Mouse (Mus musculus) limb, embryonic 14.5 days (tissue): ENCODE measurements around the gene Boc. TPM values are rescaled to one million over a fixed set of nuclear protein-coding genes. Genes with fewer than 3 reads are reported as not detected.

Experiments used
- ATAC-seq: fragments of 200-750 bp; cut with Nextera tagmentation; 2 replicates; pipeline ENCODE4 v1.8.0; 2017; ENCODE audit warnings: low read depth, moderate number of reproducible peaks, moderate TSS enrichment; ENCODE audit not compliant: low FRiP score
- DNase-seq: peaks from one replicate; pipeline ENCODE4 v3.0.0-alpha.2; 2015; ENCODE audit warnings: low spot score
- H3K27ac ChIP-seq: fragments of 300-500 bp; sonication (generic); replicated peaks from 2 replicates; pipeline ENCODE4 v1.5.1; 2014; ENCODE audit warnings: low read depth, mild to moderate bottlenecking, low read length, moderate library complexity, mixed read lengths
- H3K27me3 ChIP-seq: fragments of 300-500 bp; sonication (generic); 2 replicates; pipeline ENCODE4 v1.6.1; 2014; ENCODE audit warnings: low read length, mixed read lengths; ENCODE audit not compliant: control insufficient read depth, insufficient read depth
- H3K36me3 ChIP-seq: fragments of 300-500 bp; sonication (generic); 2 replicates; pipeline ENCODE4 v1.6.1; 2014; ENCODE audit warnings: mild to moderate bottlenecking, low read length, moderate library complexity, mixed read lengths; ENCODE audit not compliant: control insufficient read depth, insufficient read depth
- H3K4me1 ChIP-seq: fragments of 300-500 bp; sonication (generic); 2 replicates; pipeline ENCODE4 v1.6.1; 2014; ENCODE audit warnings: antibody characterized with exemption, low read length, mixed read lengths; ENCODE audit not compliant: control insufficient read depth, insufficient read depth
- H3K4me2 ChIP-seq: fragments of 300-500 bp; sonication (generic); replicated peaks from 2 replicates; pipeline ENCODE4 v1.6.1; 2014; ENCODE audit warnings: low read depth, mild to moderate bottlenecking, low read length, moderate library complexity; ENCODE audit not compliant: severe bottlenecking
- H3K4me3 ChIP-seq: fragments of 300-500 bp; sonication (generic); replicated peaks from 2 replicates; pipeline ENCODE4 v1.5.1; 2014; ENCODE audit warnings: low read length
- H3K9ac ChIP-seq: fragments of 300-500 bp; sonication (generic); 2 replicates; pipeline ENCODE4 v1.6.1; 2014; ENCODE audit warnings: mild to moderate bottlenecking, low read depth, low read length, moderate library complexity; ENCODE audit not compliant: severe bottlenecking
- H3K9me3 ChIP-seq: fragments of 300-500 bp; sonication (generic); 2 replicates; pipeline ENCODE4 v1.6.1; 2016; ENCODE audit warnings: low read length; ENCODE audit not compliant: control insufficient read depth
- POLR2A ChIP-seq: fragments of 200-500 bp; IDR thresholded peaks from 2 replicates; pipeline ENCODE4 v1.8.0; 2012; ENCODE audit warnings: inconsistent platforms, mild to moderate bottlenecking, moderate library complexity, borderline replicate concordance; ENCODE audit not compliant: insufficient read depth, insufficient read length; ENCODE audit errors: extremely low read depth
- WGBS: fragments of 180-500 bp; shearing (Covaris S2); extraction: QIAGEN DNeasy Blood & Tissue Kit; methylation state at CpG from one replicate; pipeline ENCODE4 v1.1.7; 2014; 5-methylcytosine and 5-hydroxymethylcytosine counted together
- polyA plus RNA-seq, 2 experiments: library from polyadenylated mRNA; depleted of rRNA in 1 of 2; stranded (reverse) in 1 of 2; unstranded in 1 of 2; fragments of >200 nt; fragmentation: Nextera tagmentation in 1 of 2; extraction: Ambion mirVana in 1 of 2; gene quantifications; 2 replicates each; pipeline versions ENCODE4 v1.2.1 to v1.2.3; 2012 to 2014

Gene Boc
- polyA plus RNA-seq, 2 experiments, result 59.8 to 91.4 TPM

DNA sequence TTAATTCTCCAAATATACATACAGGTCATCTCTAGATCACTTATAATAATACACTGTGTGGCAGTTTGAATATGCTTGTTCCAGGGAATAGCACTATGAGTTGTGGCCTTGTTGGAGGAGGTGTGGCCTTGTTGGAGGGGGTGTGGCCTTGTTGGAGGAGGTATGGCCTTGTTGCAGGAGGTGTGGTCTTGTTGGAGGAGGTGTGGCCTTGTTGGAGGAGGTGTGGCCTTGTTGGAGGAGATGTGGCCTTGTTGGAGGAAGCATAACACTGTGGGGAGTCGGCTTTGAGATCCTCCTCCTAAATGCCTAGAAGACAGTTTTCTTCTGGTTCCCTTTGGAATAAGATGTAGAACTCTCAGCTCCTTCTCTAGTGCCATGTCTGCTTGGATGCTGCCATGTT lies 10.7 kb downstream of the Boc start:
- ATAC-seq (no peak), DNase-seq (no peak)
- peaks cover 41% of the 10 kb centered on the region for H3K36me3 ChIP-seq
- H3K4me2 ChIP-seq, result no peak overlapping the region
- H3K4me3 ChIP-seq, result no peak overlapping the region
- 100% methylated on average over 1 of the region's 1 CpGs for WGBS
- no peak overlapping the region for H3K9ac ChIP-seq
- peaks cover 80% of the 10 kb centered on the region for H3K4me1 ChIP-seq
- TF ChIP-seq POLR2A, result no peak
- no peaks in the 10 kb centered on the region for H3K9me3 ChIP-seq
- H3K27me3 ChIP-seq, result no peaks in the 10 kb centered on the region
- H3K27ac ChIP-seq, result no peak overlapping the region

DNA sequence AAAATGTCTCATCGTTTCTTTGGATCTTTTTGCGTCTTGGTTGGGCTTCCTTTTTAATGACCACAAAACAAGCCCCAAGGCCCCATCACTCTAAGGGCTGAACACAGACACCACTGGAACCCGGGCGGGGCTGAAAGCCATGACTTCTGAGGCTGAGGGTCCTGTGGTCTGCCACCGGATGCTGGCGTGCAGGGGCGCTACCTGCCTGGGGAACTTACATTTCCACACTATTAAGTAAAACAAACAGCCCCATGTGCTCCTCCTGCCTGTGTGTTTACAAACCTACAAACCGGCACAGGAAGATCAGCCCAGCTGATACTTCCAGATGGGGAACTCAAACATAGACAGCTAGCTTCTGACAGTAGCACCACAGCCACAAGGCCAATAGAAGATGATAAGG lies 11.9 kb downstream of the Boc start:
- no peak overlapping the region for H3K27ac ChIP-seq
- no peaks in the 10 kb centered on the region for H3K9me3 ChIP-seq
- H3K4me2 ChIP-seq, result no peak overlapping the region
- H3K4me3 ChIP-seq, result no peak overlapping the region
- peaks cover 35% of the 10 kb centered on the region for H3K36me3 ChIP-seq
- peaks cover 80% of the 10 kb centered on the region for H3K4me1 ChIP-seq
- H3K9ac ChIP-seq, result no peak overlapping the region
- no peak for DNase-seq
- ATAC-seq, result no peak
- TF ChIP-seq POLR2A, result no peak
- H3K27me3 ChIP-seq, result no peaks in the 10 kb centered on the region
- WGBS, result 58% methylated on average over 8 of the region's 8 CpGs

DNA sequence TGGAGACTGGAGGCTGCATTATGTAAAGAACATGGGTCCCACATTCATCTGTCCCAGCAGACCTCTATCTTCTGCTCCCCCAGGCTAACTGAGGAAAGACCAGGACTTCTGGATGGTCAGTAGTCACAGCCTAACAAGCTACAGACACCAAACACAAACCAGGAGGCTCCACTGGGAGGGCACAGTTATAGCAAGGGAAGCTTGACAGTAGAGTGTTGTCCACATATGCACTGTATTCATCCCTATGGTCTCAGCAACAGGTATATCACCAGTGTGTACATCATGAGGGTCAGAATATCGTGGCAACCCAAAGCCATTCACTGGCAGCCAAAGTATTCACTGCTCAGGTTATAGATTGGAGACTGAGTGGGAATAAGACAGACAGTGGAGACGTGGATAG lies 12.8 kb downstream of the Boc start:
- Histone ChIP-seq H3K27me3 (no peaks in the 10 kb centered on the region), H3K4me1 (peaks cover 80% of the 10 kb centered on the region), H3K9me3 (no peaks in the 10 kb centered on the region), H3K4me2 (no peak overlapping the region), H3K36me3 (peaks cover 34% of the 10 kb centered on the region), H3K27ac (no peak overlapping the region), H3K4me3 (no peak overlapping the region), H3K9ac (no peak overlapping the region)
- WGBS, result 80% methylated on average over 2 of the region's 2 CpGs
- DNase-seq (no peak), ATAC-seq (no peak)
- TF ChIP-seq POLR2A, result no peak

DNA sequence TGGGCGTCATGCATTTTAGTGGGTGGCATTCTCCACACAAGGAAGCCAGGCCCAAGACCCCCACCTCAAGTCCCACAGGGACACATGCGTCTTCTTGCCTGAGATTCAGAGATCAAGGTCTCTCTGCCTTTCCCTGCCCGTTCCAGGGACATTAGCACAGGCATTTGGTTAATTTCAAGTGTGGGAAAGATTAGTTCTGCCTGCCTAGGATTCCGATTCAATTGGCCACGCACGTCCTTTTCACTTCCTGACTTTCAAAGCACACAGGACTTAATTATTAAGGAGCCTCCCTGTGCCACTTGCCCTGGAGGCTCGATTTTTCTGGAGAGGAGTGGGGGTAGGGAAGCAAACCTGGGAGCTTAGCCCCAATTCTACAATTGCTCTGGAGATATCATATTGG lies 13.5 kb downstream of the Boc start:
- DNase-seq (no peak), ATAC-seq (no peak)
- Histone ChIP-seq H3K9ac (no peak overlapping the region), H3K27ac (no peak overlapping the region), H3K4me3 (no peak overlapping the region), H3K27me3 (no peaks in the 10 kb centered on the region), H3K36me3 (peaks cover 27% of the 10 kb centered on the region), H3K4me1 (peaks cover 80% of the 10 kb centered on the region), H3K4me2 (no peak overlapping the region), H3K9me3 (no peaks in the 10 kb centered on the region)
- TF ChIP-seq POLR2A, result no peak
- 23% methylated on average over 7 of the region's 7 CpGs for WGBS

DNA sequence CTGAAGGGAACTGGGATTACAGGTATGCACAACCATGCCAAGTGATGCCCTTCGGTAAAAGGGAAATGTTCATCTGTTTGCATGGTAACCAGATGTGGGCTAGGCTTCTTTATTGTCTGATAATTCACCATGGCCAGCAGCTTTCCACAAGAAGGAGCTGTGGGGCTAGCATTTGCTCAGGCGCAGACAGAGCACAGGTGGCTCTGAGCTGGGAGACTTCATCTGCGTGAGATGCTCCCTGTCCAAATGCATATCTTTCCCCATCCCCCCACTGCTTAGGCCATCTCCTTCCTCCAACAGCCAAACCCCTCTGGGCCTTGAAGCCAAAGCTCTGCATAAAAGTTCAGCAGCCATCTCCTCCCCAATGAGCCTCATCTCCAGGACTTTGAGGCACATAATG lies 15.6 kb downstream of the Boc start:
- WGBS, result 41% methylated on average over 3 of the region's 3 CpGs
- no peaks in the 10 kb centered on the region for H3K9me3 ChIP-seq
- H3K4me3 ChIP-seq, result no peak overlapping the region
- no peak for ATAC-seq
- no peak overlapping the region for H3K27ac ChIP-seq
- H3K4me2 ChIP-seq, result no peak overlapping the region
- H3K36me3 ChIP-seq, result peaks cover 20% of the 10 kb centered on the region
- no peaks in the 10 kb centered on the region for H3K27me3 ChIP-seq
- H3K4me1 ChIP-seq, result peaks cover 88% of the 10 kb centered on the region
- DNase-seq, result no peak
- TF ChIP-seq POLR2A, result no peak
- H3K9ac ChIP-seq, result no peak overlapping the region
